In the genomic region with DNA sequence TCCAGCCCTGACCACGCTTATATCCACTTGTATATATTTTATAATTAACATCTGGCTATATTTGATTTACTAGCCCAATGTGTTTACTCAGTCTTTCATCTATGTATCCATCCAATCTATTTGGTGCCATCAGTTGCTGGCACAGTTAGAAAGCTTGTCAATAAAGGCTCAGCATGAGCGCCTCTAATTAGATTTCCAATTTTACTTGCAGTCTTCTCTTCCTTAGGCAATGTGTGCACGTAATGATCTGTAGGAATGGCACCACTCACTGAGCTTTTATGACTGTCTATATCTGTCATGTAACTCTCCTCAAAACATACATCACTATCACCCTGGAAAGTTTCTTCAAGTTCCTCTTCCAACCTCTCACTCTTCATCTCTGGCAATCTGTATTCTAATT, we compare ENCODE assay signal across 25 mouse cellular contexts. TPM values are rescaled to one million over a fixed set of nuclear protein-coding genes. Genes with fewer than 3 reads are reported as not detected.
A peak's percentile ranks its signal among the peaks of the same experiment; 100 is the strongest.
DNase-seq lines count a peak whose midpoint lies in the region; ATAC-seq and TF ChIP-seq lines count a peak whose summit lies in the region.
"Had no signal": no experiment of that assay in that cellular context is flagged by ENCODE, and none has a peak within 500 bp of the region (broad histone marks: within the 10 kb centered on the region; RNA-seq: fewer than 3 reads in every experiment).

No protein-coding gene starts in this region.

- H3K9me3 ChIP-seq in heart, embryonic 10.5 days, result 0 out of 2 replicates have a peak, but pooled peaks cover 4% of the 10 kb centered on the region
- H3K9me3 ChIP-seq in neural tube, embryonic 14.5 days (ENCODE audit: control insufficient read depth, low read length), result no peaks in the 10 kb centered on the region
- H3K9me3 ChIP-seq: embryonic facial prominence, embryonic 15.5 days; forebrain, embryonic 13.5 days had no signal

- H3K36me3 ChIP-seq in heart, embryonic 10.5 days, result no peaks in the 10 kb centered on the region
- H3K36me3 ChIP-seq in neural tube, embryonic 14.5 days (ENCODE audit: control insufficient read depth, insufficient read depth, low read length), result no peaks in the 10 kb centered on the region
- H3K36me3 ChIP-seq: embryonic facial prominence, embryonic 13.5 days; embryonic facial prominence, embryonic 15.5 days; forebrain, embryonic 10.5 days had no signal

- no peaks in the 10 kb centered on the region for H3K4me1 ChIP-seq in heart, embryonic 10.5 days
- H3K4me1 ChIP-seq in neural tube, embryonic 14.5 days (ENCODE audit: control insufficient read depth, insufficient read depth, low read length), result no peaks in the 10 kb centered on the region
- H3K4me1 ChIP-seq: embryonic facial prominence, embryonic 13.5 days; embryonic facial prominence, embryonic 15.5 days; forebrain, embryonic 10.5 days; forebrain, embryonic 13.5 days had no signal

- no peak for TF ChIP-seq CTCF in brain, embryonic 14.5 days (IDR thresholded peaks at IDR 0.05; ENCODE audit: borderline replicate concordance, extremely low read depth, insufficient read depth, insufficient read length)

- peak; percentile 44; the same call in 1 of the 2 replicates for ATAC-seq in neural tube, embryonic 14.5 days (ENCODE audit: low read depth)
- ATAC-seq: activated CD4-positive, CD25-positive, alpha-beta regulatory T cell, adult 4 months; forebrain, embryonic 13.5 days; forebrain, embryonic 16.5 days; Patski had no signal

- H3K4me3 ChIP-seq in heart, embryonic 10.5 days, result no peak overlapping the region
- no peak overlapping the region for H3K4me3 ChIP-seq in neural tube, embryonic 14.5 days (ENCODE audit: low read depth, low read length)
- H3K4me3 ChIP-seq: embryonic facial prominence, embryonic 13.5 days; embryonic facial prominence, embryonic 15.5 days; erythroblast, embryonic 14.5 days; forebrain, embryonic 10.5 days; forebrain, embryonic 13.5 days had no signal

- no peak for TF ChIP-seq POLR2A in brain, embryonic 14.5 days (IDR thresholded peaks at IDR 0.05; ENCODE audit: borderline replicate concordance, extremely low read depth, insufficient read depth, insufficient read length, poor library complexity, severe bottlenecking)

- DNase-seq in heart, adult 11 months, result peak; percentile 68
- no peak for DNase-seq in heart, embryonic 10.5 days (ENCODE audit: low spot score)
- DNase-seq in neural tube, embryonic 10.5 days (ENCODE audit: extremely low spot score, low spot score), result no peak
- peak; percentile 38 for DNase-seq in brain, embryonic 14.5 days (ENCODE audit: low read depth)
- DNase-seq in thymus, postnatal 14 days, result no peak
- DNase-seq in ovary, adult 18-20 months (ENCODE audit: low spot score), result no peak
- DNase-seq: adrenal gland, adult 8-10 months; adrenal gland, postnatal 14 days; adrenal gland, postnatal 36 days; cerebellum, adult 11 months; cerebellum, adult 18-20 months; cerebellum, adult 8-10 months; cerebellum, adult 9-11 months; cerebellum, postnatal 14 days; cerebellum, postnatal 36 days; embryo, embryonic 11 days had no signal

- no peak overlapping the region for H3K27ac ChIP-seq in heart, embryonic 10.5 days
- H3K27ac ChIP-seq in neural tube, embryonic 14.5 days (ENCODE audit: low read depth, low read length), result no peak overlapping the region
- H3K27ac ChIP-seq: embryonic facial prominence, embryonic 13.5 days; embryonic facial prominence, embryonic 15.5 days; forebrain, embryonic 10.5 days; forebrain, embryonic 13.5 days had no signal

- H3K27me3 ChIP-seq in heart, embryonic 10.5 days (ENCODE audit: insufficient read depth, poor library complexity, severe bottlenecking), result no peaks in the 10 kb centered on the region
- no peaks in the 10 kb centered on the region for H3K27me3 ChIP-seq in neural tube, embryonic 14.5 days (ENCODE audit: control insufficient read depth, insufficient read depth, low read length)
- H3K27me3 ChIP-seq: embryonic facial prominence, embryonic 13.5 days; embryonic facial prominence, embryonic 15.5 days; forebrain, embryonic 13.5 days; Patski had no signal

- 88% methylated on average over 3 of the region's 3 CpGs for WGBS in heart, embryonic 10.5 days
- 80% methylated on average over 3 of the region's 3 CpGs for WGBS in neural tube, embryonic 14.5 days

- H3K4me2 ChIP-seq in neural tube, embryonic 14.5 days (ENCODE audit: low read depth, low read length), result no peak overlapping the region
- H3K4me2 ChIP-seq: embryonic facial prominence, embryonic 13.5 days; embryonic facial prominence, embryonic 15.5 days; forebrain, embryonic 13.5 days had no signal

- H3K9ac ChIP-seq in neural tube, embryonic 14.5 days (replicated peaks; ENCODE audit: low read depth, low read length), result no peak overlapping the region
- H3K9ac ChIP-seq: embryonic facial prominence, embryonic 13.5 days; embryonic facial prominence, embryonic 15.5 days; forebrain, embryonic 13.5 days had no signal

RNA-seq across cellular contexts. Expression of gene Gsap, which starts 29.3 kb away (rescaled TPM):
- 0.73 and 0.78 TPM in 2 replicates for polyA plus RNA-seq in heart, embryonic 10.5 days (2016; fragmentation: Nextera tagmentation; extraction: Ambion mirVana)
- polyA plus RNA-seq in neural tube, embryonic 14.5 days (2014; fragmentation: Nextera tagmentation; extraction: Ambion mirVana), result 9.7 and 16.3 TPM in 2 replicates
- 9.2 and 10.4 TPM in 2 replicates for polyA plus RNA-seq in brain, embryonic 14.5 days (2012; rRNA removed)

Comparison
In these comparisons a context has a peak if more than half of its experiments do, and no peak if none do; other contexts are left out.
1. DNase-seq: peak in heart, adult 11 months (single experiment) and brain, embryonic 14.5 days (single experiment); none in heart, embryonic 10.5 days (single experiment), neural tube, embryonic 10.5 days (single experiment), thymus, postnatal 14 days (single experiment) and ovary, adult 18-20 months (single experiment).